Mouse (Mus musculus) midbrain, postnatal 0 days (tissue): Measurements from ENCODE around the gene Mccc2. TPM values are rescaled to one million over a fixed set of nuclear protein-coding genes. Genes with fewer than 3 reads are reported as not detected.

Source experiments
- ATAC-seq: fragments of 200-750 bp; cut with Nextera tagmentation; 2 replicates; pipeline ENCODE4 v1.8.0; 2017; ENCODE audit warnings: moderate number of reproducible peaks, mild to moderate bottlenecking, moderate TSS enrichment, moderate library complexity; ENCODE audit not compliant: low FRiP score
- DNase-seq: peaks from one replicate; pipeline ENCODE4 v3.0.0-alpha.2; 2015; ENCODE audit warnings: low spot score
- H3K27ac ChIP-seq: fragments of 300-500 bp; sonication (generic); 2 replicates; pipeline ENCODE4 v1.5.1; 2014; ENCODE audit warnings: low read depth, mild to moderate bottlenecking, low read length, mixed read lengths
- H3K27me3 ChIP-seq: fragments of 300-500 bp; sonication (generic); 2 replicates; pipeline ENCODE4 v1.6.1; 2014; ENCODE audit warnings: low read length, control low read depth, mixed read lengths; ENCODE audit not compliant: insufficient read depth
- H3K36me3 ChIP-seq: fragments of 300-500 bp; sonication (generic); 2 replicates; pipeline ENCODE4 v1.6.1; 2014; ENCODE audit warnings: low read length, control low read depth, mixed read lengths; ENCODE audit not compliant: insufficient read depth
- H3K4me1 ChIP-seq: fragments of 300-500 bp; sonication (generic); 2 replicates; pipeline ENCODE4 v1.6.1; 2014; ENCODE audit warnings: mild to moderate bottlenecking, control low read depth, antibody characterized with exemption, low read length, mixed read lengths; ENCODE audit not compliant: insufficient read depth
- H3K4me2 ChIP-seq: fragments of 300-500 bp; sonication (generic); 2 replicates; pipeline ENCODE4 v1.6.1; 2014; ENCODE audit warnings: low read depth, mild to moderate bottlenecking, low read length, mixed read lengths; ENCODE audit not compliant: poor library complexity, severe bottlenecking
- H3K4me3 ChIP-seq: fragments of 300-500 bp; sonication (generic); 2 replicates; pipeline ENCODE4 v1.5.1; 2014; ENCODE audit warnings: low read depth, mild to moderate bottlenecking, low read length, moderate library complexity
- H3K9ac ChIP-seq: fragments of 300-500 bp; sonication (generic); replicated peaks from 2 replicates; pipeline ENCODE4 v1.6.1; 2014; ENCODE audit warnings: mild to moderate bottlenecking, low read length, moderate library complexity, mixed read lengths; ENCODE audit not compliant: poor library complexity, severe bottlenecking
- H3K9me3 ChIP-seq: fragments of 300-500 bp; sonication (generic); 2 replicates; pipeline ENCODE4 v1.6.1; 2016; ENCODE audit warnings: low read length, control low read depth
- CTCF ChIP-seq: IDR thresholded peaks from 2 replicates; pipeline ENCODE4 v1.5.1; 2016; ENCODE audit warnings: antibody characterized with exemption, mild to moderate bottlenecking
- WGBS: fragments of 180-500 bp; shearing (Covaris S2); extraction: QIAGEN DNeasy Blood & Tissue Kit; methylation state at CpG from one replicate; pipeline ENCODE4 v1.1.7; 2014; 5-methylcytosine and 5-hydroxymethylcytosine counted together
- polyA plus RNA-seq: library from polyadenylated mRNA; unstranded; fragments of >200 nt; fragmentation: Nextera tagmentation; extraction: Ambion mirVana; gene quantifications from 2 replicates; pipeline ENCODE4 v1.2.1, GENCODE M21; 2015
- total RNA-seq: library from RNA; depleted of rRNA; stranded (reverse); fragments of >200 nt; gene quantifications from 2 replicates; pipeline ENCODE4 v1.2.3, GENCODE M21; 2014; rRNA removed

Mccc2 gene
- total and polyA plus RNA-seq, 2 experiments from 2014 or later: 27.3 to 32.5 TPM

- Histone ChIP-seq H3K27ac (no peak overlapping the region), H3K9ac (peak overlapping the region; percentile 46; the same call in 1 of the 2 replicates), H3K4me2 (peak overlapping the region; percentile 65), H3K4me3 (peak overlapping the region; percentile 38), H3K9me3 (no peaks in the 10 kb centered on the region), H3K4me1 (no peaks in the 10 kb centered on the region), H3K36me3 (no peaks in the 10 kb centered on the region), H3K27me3 (peaks cover 23% of the 10 kb centered on the region)
- TF ChIP-seq CTCF: no peak
- ATAC-seq (peak; percentile 44), DNase-seq (peak; percentile 22)
- 1% methylated on average over 30 of the region's 30 CpGs for WGBS
Observed at GRCm38 (mm10) chr13:99900557-99900892, 114.9 kb downstream of the Mccc2 start.

- no peak; the same call in 1 of the 2 replicates for ATAC-seq
Observed at GRCm38 (mm10) chr13:99899670-99900556, 115.5 kb downstream of the Mccc2 start.

GRCm38 (mm10) chr13:99898816-99899215, 116.6 kb downstream of the Mccc2 start:
- Histone ChIP-seq H3K4me3 (no peak overlapping the region), H3K4me2 (no peak overlapping the region), H3K9ac (no peak overlapping the region), H3K9me3 (no peaks in the 10 kb centered on the region), H3K36me3 (no peaks in the 10 kb centered on the region), H3K4me1 (no peaks in the 10 kb centered on the region), H3K27me3 (peaks cover 23% of the 10 kb centered on the region), H3K27ac (no peak overlapping the region)
- WGBS: 22% methylated on average over 14 of the region's 14 CpGs
- ATAC-seq (no peak), DNase-seq (no peak)
- TF ChIP-seq CTCF: no peak

More at GRCm38 (mm10) chr13:99899670-99900556, 115.5 kb downstream of the Mccc2 start:
- no peaks in the 10 kb centered on the region for H3K4me1 ChIP-seq
- peak overlapping the region; percentile 65 for H3K4me2 ChIP-seq
- H3K9ac ChIP-seq: peak overlapping the region; percentile 46; the same call in 1 of the 2 replicates
- H3K36me3 ChIP-seq: no peaks in the 10 kb centered on the region
- H3K27ac ChIP-seq: no peak overlapping the region
- TF ChIP-seq CTCF: no peak
- peak overlapping the region; percentile 38 for H3K4me3 ChIP-seq
- H3K27me3 ChIP-seq: peaks cover 23% of the 10 kb centered on the region
- WGBS: 4% methylated on average over 38 of the region's 38 CpGs
- DNase-seq: no peak
- H3K9me3 ChIP-seq: no peaks in the 10 kb centered on the region

Other genes starting within 250 kb of the Mccc2 start
- 9.2 and 16.1 TPM in 2 replicates for gene Cartpt, start 114.5 kb downstream of the Mccc2 start, total RNA-seq
- 24.8 and 28.4 TPM in 2 replicates for gene Cartpt, start 114.5 kb downstream of the Mccc2 start, polyA plus RNA-seq
- gene Bdp1, start 88.4 kb upstream of the Mccc2 start, total RNA-seq: 19.8 and 23.0 TPM in 2 replicates
- gene Bdp1, start 88.4 kb upstream of the Mccc2 start, polyA plus RNA-seq: 17.9 and 18.9 TPM in 2 replicates
- gene Serf1, start 92.4 kb upstream of the Mccc2 start, total RNA-seq: 99.5 and 110 TPM in 2 replicates
- gene Serf1, start 92.4 kb upstream of the Mccc2 start, polyA plus RNA-seq: 389 and 390 TPM in 2 replicates
- gene Smn1, start 109.2 kb upstream of the Mccc2 start, total RNA-seq: 20.9 and 33.1 TPM in 2 replicates
- gene Smn1, start 109.2 kb upstream of the Mccc2 start, polyA plus RNA-seq: 44.9 and 46.2 TPM in 2 replicates
- 0.28 and 0.38 TPM in 2 replicates for gene Naip2, start 186.5 kb upstream of the Mccc2 start, total RNA-seq
- 0.06 and 0.10 TPM in 2 replicates for gene Naip2, start 186.5 kb upstream of the Mccc2 start, polyA plus RNA-seq
- 0.11 and 0.47 TPM in 2 replicates for gene Naip5, start 230.7 kb upstream of the Mccc2 start, total RNA-seq
- gene Naip5, start 230.7 kb upstream of the Mccc2 start, polyA plus RNA-seq: 0.11 and 0.20 TPM in 2 replicates